Mouse (Mus musculus): ENCODE results near the gene Slc38a7. TPM values are rescaled to one million over a fixed set of nuclear protein-coding genes. Genes with fewer than 3 reads are reported as not detected.
"Not testable (repeated sequence)": the region's sequence is repeated elsewhere in the genome, so short reads cannot be mapped to it uniquely, and the experiment has no call there.

Slc38a7 gene
- polyA plus RNA-seq, 1 experiment from 2014 or later: 28.5 TPM

DNA sequence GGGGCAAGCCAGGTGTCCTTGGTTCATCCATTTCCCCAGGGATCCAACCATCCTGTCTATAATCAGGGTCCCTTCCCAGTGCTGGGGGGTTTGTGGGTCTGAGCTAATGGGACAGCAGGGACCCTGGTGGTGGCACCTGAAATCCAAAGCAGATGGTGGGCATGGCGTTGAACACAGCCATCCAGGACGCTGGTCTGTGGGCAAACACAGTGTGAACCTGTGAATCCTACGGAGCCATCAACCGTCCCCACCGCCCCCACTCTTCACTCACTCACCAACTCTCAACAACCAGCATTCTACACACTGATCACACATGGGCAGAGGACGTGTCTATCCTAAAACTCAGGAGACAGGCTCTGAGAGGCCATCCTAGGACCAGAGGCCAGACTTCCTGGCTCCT is 9.4 kb downstream of the Slc38a7 start:
- Histone ChIP-seq H3K4me3 (no peak overlapping the region), H3K4me2 (replicated peaks) (no peak overlapping the region), H3K9ac (replicated peaks) (no peak overlapping the region), H3K36me3 (peaks cover 46% of the 10 kb centered on the region), H3K27ac (replicated peaks) (no peak overlapping the region), H3K27me3 (no peaks in the 10 kb centered on the region), H3K9me3 (no peaks in the 10 kb centered on the region), H3K4me1 (no peaks in the 10 kb centered on the region)
- ATAC-seq (replicated peaks): no peak
- WGBS: 95% methylated on average over 6 of the region's 6 CpGs

- Histone ChIP-seq H3K27me3 (no peaks in the 10 kb centered on the region), H3K9ac (replicated peaks) (no peak overlapping the region), H3K27ac (replicated peaks) (no peak overlapping the region), H3K36me3 (peaks cover 56% of the 10 kb centered on the region), H3K9me3 (no peaks in the 10 kb centered on the region), H3K4me3 (no peak overlapping the region), H3K4me2 (replicated peaks) (no peak overlapping the region), H3K4me1 (no peaks in the 10 kb centered on the region)
- ATAC-seq (replicated peaks): no peak
- WGBS: 92% methylated on average over 15 of the region's 15 CpGs
These were observed 11.9 kb downstream of the Slc38a7 start for GRCm38 (mm10) chr8:95841436-95841835.

GRCm38 (mm10) chr8:95839289-95839688 is 14.1 kb downstream of the Slc38a7 start:
- Histone ChIP-seq H3K9me3 (no peaks in the 10 kb centered on the region), H3K27me3 (no peaks in the 10 kb centered on the region), H3K36me3 (peaks cover 41% of the 10 kb centered on the region), H3K9ac (replicated peaks) (no peak overlapping the region), H3K27ac (replicated peaks) (no peak overlapping the region), H3K4me3 (no peak overlapping the region), H3K4me2 (replicated peaks) (no peak overlapping the region), H3K4me1 (no peaks in the 10 kb centered on the region)
- 99% methylated on average over 4 of the region's 4 CpGs for WGBS
- ATAC-seq (replicated peaks): no peak

- H3K9ac ChIP-seq (replicated peaks): no peak overlapping the region
These were observed 16.1 kb downstream of the Slc38a7 start for GRCm38 (mm10) chr8:95837266-95837665.

DNA sequence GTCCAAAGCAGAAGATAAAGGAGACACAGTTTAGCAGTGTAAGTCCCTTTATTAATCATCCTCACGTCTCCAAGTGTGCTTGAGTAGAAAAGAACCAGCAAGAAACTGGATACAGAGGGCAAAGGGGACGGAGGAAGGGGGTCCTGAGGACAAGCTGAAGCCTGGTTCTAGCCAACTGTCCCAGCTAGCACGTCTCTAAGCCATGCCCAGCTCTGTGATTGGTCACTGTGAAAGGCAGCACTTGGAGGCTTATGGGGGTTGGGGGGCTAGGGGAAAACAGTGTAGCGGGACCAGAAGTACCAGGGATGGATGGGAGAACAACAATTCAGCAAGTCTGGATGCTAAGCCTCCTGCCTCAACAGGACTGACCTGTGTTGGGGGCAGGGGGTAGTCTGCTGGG is 17.4 kb downstream of the Slc38a7 start:
- ATAC-seq (replicated peaks): no peak
- Histone ChIP-seq H3K9ac (replicated peaks) (no peak overlapping the region), H3K27me3 (no peaks in the 10 kb centered on the region), H3K36me3 (peaks cover 26% of the 10 kb centered on the region), H3K27ac (replicated peaks) (no peak overlapping the region), H3K9me3 (no peaks in the 10 kb centered on the region), H3K4me2 (replicated peaks) (no peak overlapping the region), H3K4me3 (no peak overlapping the region), H3K4me1 (peaks cover 12% of the 10 kb centered on the region)
- WGBS: 74% methylated on average over 4 of the region's 4 CpGs

More at GRCm38 (mm10) chr8:95837266-95837665, 16.1 kb downstream of the Slc38a7 start:
- no peak overlapping the region for H3K27ac ChIP-seq (replicated peaks)
- H3K36me3 ChIP-seq: peaks cover 31% of the 10 kb centered on the region
- H3K4me2 ChIP-seq (replicated peaks): no peak overlapping the region
- peaks cover 12% of the 10 kb centered on the region for H3K4me1 ChIP-seq
- H3K9me3 ChIP-seq: no peaks in the 10 kb centered on the region
- no peak for ATAC-seq (replicated peaks)
- WGBS: 93% methylated on average over 10 of the region's 10 CpGs
- no peaks in the 10 kb centered on the region for H3K27me3 ChIP-seq
- H3K4me3 ChIP-seq: no peak overlapping the region

DNA sequence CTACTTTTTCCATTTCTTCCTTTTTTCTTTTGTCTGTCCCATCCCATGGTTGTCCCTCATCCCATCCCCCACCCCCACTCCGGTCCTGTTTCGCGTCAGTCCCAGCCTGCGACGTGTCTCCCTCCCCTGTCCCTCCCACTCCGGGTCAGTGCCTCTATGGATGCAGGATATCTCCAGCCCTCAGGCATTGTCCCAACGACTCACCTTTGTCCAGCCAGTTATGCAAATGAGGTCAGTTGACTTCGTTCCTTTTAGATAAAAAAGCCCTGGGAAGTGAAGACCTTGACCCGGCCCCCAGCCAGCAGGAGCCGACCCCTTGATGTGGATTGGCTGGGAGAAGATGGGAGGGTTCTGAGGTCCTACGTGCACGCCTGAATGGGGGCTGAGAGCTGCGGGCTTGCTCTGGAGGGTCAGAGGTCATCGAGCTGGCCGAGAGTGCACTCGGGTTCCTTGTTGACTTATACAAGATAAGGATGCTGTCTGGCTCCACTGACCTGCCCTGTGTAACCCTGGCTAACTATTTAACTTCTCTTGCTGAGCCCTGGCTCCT is 19.8 kb downstream of the Slc38a7 start:
- no peaks in the 10 kb centered on the region for H3K9me3 ChIP-seq
- H3K27me3 ChIP-seq: no peaks in the 10 kb centered on the region
- peak overlapping the region; percentile 19 for H3K4me3 ChIP-seq
- H3K36me3 ChIP-seq: peaks cover 9% of the 10 kb centered on the region; the same call in 1 of the 2 replicates
- peaks cover 12% of the 10 kb centered on the region for H3K4me1 ChIP-seq
- H3K4me2 ChIP-seq (replicated peaks): peak overlapping the region; percentile 34
- H3K9ac ChIP-seq (replicated peaks): no peak overlapping the region
- ATAC-seq (replicated peaks): 0 out of 2 replicates have a peak, but pooled peaks have one; percentile 14
- H3K27ac ChIP-seq (replicated peaks): no peak overlapping the region
- under 1% methylated on average over 16 of the region's 16 CpGs for WGBS

- ATAC-seq (replicated peaks): peak; percentile 76
- Histone ChIP-seq H3K36me3 (peaks cover 9% of the 10 kb centered on the region; the same call in 1 of the 2 replicates), H3K4me3 (peak overlapping the region; percentile 19), H3K4me2 (replicated peaks) (peak overlapping the region; percentile 34), H3K4me1 (peaks cover 12% of the 10 kb centered on the region), H3K27ac (replicated peaks) (no peak overlapping the region), H3K9ac (replicated peaks) (no peak overlapping the region), H3K9me3 (no peaks in the 10 kb centered on the region), H3K27me3 (no peaks in the 10 kb centered on the region)
- WGBS: 17% methylated on average over 16 of the region's 16 CpGs
These were observed 20.5 kb downstream of the Slc38a7 start for GRCm38 (mm10) chr8:95832603-95833434.

DNA sequence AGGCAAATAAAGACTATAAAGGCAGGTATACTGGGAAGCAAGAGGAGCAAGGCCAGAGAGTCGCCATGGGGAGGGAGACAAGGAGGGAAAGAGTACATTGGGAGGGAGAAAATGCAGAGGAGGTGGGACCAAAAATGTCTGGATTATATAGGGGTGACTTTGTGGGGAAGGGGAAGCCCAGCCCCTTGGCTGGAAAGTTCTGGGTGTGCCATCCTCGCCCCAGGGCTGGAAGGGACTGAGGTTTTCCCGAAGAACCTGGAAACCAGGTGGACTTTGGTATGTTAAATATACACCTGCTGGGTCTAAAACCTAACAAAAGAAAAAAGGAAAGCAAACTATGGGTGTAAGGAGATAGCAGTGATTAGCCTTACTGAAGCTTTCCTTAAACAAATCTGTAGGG is 23.2 kb downstream of the Slc38a7 start:
- 72% methylated on average over 3 of the region's 3 CpGs for WGBS
- Histone ChIP-seq H3K36me3 (no peaks in the 10 kb centered on the region), H3K4me2 (replicated peaks) (no peak overlapping the region), H3K9ac (replicated peaks) (no peak overlapping the region), H3K27ac (replicated peaks) (no peak overlapping the region), H3K27me3 (no peaks in the 10 kb centered on the region), H3K4me3 (no peak overlapping the region), H3K4me1 (peaks cover 12% of the 10 kb centered on the region), H3K9me3 (no peaks in the 10 kb centered on the region)
- no peak for ATAC-seq (replicated peaks)

- not testable (repeated sequence) for ATAC-seq (replicated peaks)
These were observed 28.2 kb downstream of the Slc38a7 start, which contains the start of gene Sap18b for GRCm38 (mm10) chr8:95825162-95825561. Gene Sap18b, plus strand, starts transcription at chr8:95825346.

DNA sequence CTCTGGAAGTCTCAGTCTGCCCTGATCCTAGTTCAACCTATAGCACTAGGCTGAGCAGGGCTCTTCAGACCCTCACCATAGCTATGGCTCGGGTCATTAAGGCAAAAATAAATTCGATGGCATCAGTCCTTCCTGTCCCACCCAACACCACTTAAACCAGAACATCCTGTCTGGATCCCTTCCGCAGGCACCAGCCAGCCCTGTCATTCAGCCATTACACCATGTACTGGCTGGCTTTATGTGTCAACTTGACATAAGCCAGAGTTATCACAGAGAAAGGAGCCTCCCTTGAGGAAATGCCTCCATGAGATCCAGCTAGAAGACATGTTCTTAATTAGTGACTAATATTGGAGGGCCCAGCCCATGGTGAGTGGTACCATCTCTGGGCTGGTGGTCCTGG is 30.6 kb downstream of the Slc38a7 start:
- no peak overlapping the region for H3K4me3 ChIP-seq
- H3K4me1 ChIP-seq: no peaks in the 10 kb centered on the region
- H3K9ac ChIP-seq (replicated peaks): no peak overlapping the region
- H3K4me2 ChIP-seq (replicated peaks): no peak overlapping the region
- no peak overlapping the region for H3K27ac ChIP-seq (replicated peaks)
- no peaks in the 10 kb centered on the region for H3K27me3 ChIP-seq
- WGBS: 83% methylated on average over 3 of the region's 3 CpGs
- no peak for ATAC-seq (replicated peaks)
- H3K9me3 ChIP-seq: no peaks in the 10 kb centered on the region
- no peaks in the 10 kb centered on the region for H3K36me3 ChIP-seq

More at GRCm38 (mm10) chr8:95825162-95825561, 28.2 kb downstream of the Slc38a7 start, which contains the start of gene Sap18b:
- not testable (repeated sequence) for H3K27me3 ChIP-seq; H3K9me3 ChIP-seq; H3K27ac ChIP-seq (replicated peaks); H3K4me2 ChIP-seq (replicated peaks); H3K36me3 ChIP-seq; H3K9ac ChIP-seq (replicated peaks); H3K4me3 ChIP-seq; H3K4me1 ChIP-seq
- WGBS: 73% methylated on average over 25 of the region's 25 CpGs

DNA sequence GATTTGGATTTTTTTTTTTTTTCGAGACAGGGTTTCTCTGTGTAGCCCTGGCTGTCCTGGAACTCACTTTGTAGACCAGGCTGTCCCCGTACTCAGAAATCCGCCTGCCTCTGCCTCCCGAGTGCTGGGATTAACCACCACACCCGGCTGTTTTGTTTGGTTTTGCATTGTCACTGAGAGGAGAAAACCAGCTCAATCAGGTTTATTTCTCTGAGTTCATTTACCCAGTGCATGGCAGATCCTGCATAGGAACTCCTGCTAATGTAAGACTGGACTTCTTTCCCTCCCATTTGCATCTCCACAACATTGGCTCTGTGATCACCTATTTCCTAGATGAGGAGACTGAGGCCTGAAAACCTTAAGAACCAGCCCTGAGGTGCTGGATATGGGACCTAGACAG is 31.2 kb downstream of the Slc38a7 start:
- H3K27ac ChIP-seq (replicated peaks): no peak overlapping the region
- no peaks in the 10 kb centered on the region for H3K27me3 ChIP-seq
- no peak overlapping the region for H3K9ac ChIP-seq (replicated peaks)
- 89% methylated on average over 5 of the region's 5 CpGs for WGBS
- no peak overlapping the region for H3K4me3 ChIP-seq
- no peaks in the 10 kb centered on the region for H3K36me3 ChIP-seq
- no peak overlapping the region for H3K4me2 ChIP-seq (replicated peaks)
- H3K9me3 ChIP-seq: no peaks in the 10 kb centered on the region
- H3K4me1 ChIP-seq: no peaks in the 10 kb centered on the region
- no peak for ATAC-seq (replicated peaks)

GRCm38 (mm10) chr8:95821266-95821665 is 32.1 kb downstream of the Slc38a7 start:
- no peak overlapping the region for H3K27ac ChIP-seq (replicated peaks)
- H3K4me1 ChIP-seq: no peaks in the 10 kb centered on the region
- H3K4me3 ChIP-seq: no peak overlapping the region
- 92% methylated on average over 6 of the region's 6 CpGs for WGBS
- H3K9me3 ChIP-seq: no peaks in the 10 kb centered on the region
- H3K36me3 ChIP-seq: no peaks in the 10 kb centered on the region
- no peak overlapping the region for H3K9ac ChIP-seq (replicated peaks)
- ATAC-seq (replicated peaks): no peak
- no peak overlapping the region for H3K4me2 ChIP-seq (replicated peaks)
- no peaks in the 10 kb centered on the region for H3K27me3 ChIP-seq

Measured in forebrain, embryonic 15.5 days (tissue).